Mouse (Mus musculus): ENCODE data around the gene Rbfox1.

DNA sequence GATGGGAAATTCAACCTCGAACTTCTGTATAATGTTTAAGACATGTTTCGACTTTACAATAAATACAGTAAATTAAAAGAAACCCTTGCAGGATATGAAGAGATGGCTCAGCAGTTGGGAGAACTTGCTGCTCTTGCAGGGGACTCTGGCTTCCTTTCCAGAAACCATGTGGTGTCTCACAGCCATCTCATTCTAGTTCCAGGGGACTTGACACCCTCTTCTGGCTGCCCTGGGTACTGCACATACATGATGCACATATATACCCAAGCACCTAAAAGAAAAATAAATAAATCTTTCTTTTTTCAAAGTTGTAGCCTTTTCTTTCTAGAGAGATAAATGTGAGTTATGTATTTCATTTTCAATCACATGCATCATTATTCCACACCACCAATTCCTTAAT lies 512.5 kb downstream of the Rbfox1 start:
- TF ChIP-seq CTCF (IDR thresholded peaks at IDR 0.05; ENCODE audit: low read depth, low read length) = no peak
- no peak for TF ChIP-seq POLR2A (IDR thresholded peaks at IDR 0.05; ENCODE audit: borderline replicate concordance, low read depth, low read length)

All from bone marrow macrophage, adult 2 months (primary cell).